Mouse (Mus musculus): Measurements from ENCODE around the gene Inppl1.

GRCm38 (mm10) chr7:101820295-101821030 is 17.6 kb downstream of the Inppl1 start:
- TF ChIP-seq USF1 (IDR thresholded peaks at IDR 0.05; ENCODE audit: low read depth), result no peak
- no peak for TF ChIP-seq POLR2A (IDR thresholded peaks at IDR 0.05; ENCODE audit: insufficient read length, low read depth)
- no peak for TF ChIP-seq MYOD1 (IDR thresholded peaks at IDR 0.05; ENCODE audit: control insufficient read depth in 1 of 3, insufficient read length in 2 of 3, low read depth in 2 of 3)
- no peak for TF ChIP-seq MAX (IDR thresholded peaks at IDR 0.05; ENCODE audit: low read depth)
- no peak for TF ChIP-seq CEBPB (IDR thresholded peaks at IDR 0.05; ENCODE audit: insufficient read depth, poor library complexity, severe bottlenecking)
- no peak for TF ChIP-seq REST (IDR thresholded peaks at IDR 0.05; ENCODE audit: insufficient read depth, insufficient read length)
- no peak for TF ChIP-seq TCF12 (IDR thresholded peaks at IDR 0.05; ENCODE audit: insufficient read depth, poor library complexity, severe bottlenecking)
- no peak for TF ChIP-seq E2F4 (IDR thresholded peaks at IDR 0.05; ENCODE audit: insufficient read depth)

All from myocyte (in vitro differentiated cells).